Mouse (Mus musculus) kidney, postnatal 36 days (tissue): Measurements from ENCODE around the gene Zfp433.
"Not testable (repeated sequence)": the region's sequence is repeated elsewhere in the genome, so short reads cannot be mapped to it uniquely, and the experiment has no call there.

Experiments used
- DNase-seq, 2 experiments: peaks; one replicate each; pipeline ENCODE4 v3.0.0; 2021 to 2022; ENCODE audit warnings: mixed read lengths in 2 of 2

The Zfp433 gene

DNA sequence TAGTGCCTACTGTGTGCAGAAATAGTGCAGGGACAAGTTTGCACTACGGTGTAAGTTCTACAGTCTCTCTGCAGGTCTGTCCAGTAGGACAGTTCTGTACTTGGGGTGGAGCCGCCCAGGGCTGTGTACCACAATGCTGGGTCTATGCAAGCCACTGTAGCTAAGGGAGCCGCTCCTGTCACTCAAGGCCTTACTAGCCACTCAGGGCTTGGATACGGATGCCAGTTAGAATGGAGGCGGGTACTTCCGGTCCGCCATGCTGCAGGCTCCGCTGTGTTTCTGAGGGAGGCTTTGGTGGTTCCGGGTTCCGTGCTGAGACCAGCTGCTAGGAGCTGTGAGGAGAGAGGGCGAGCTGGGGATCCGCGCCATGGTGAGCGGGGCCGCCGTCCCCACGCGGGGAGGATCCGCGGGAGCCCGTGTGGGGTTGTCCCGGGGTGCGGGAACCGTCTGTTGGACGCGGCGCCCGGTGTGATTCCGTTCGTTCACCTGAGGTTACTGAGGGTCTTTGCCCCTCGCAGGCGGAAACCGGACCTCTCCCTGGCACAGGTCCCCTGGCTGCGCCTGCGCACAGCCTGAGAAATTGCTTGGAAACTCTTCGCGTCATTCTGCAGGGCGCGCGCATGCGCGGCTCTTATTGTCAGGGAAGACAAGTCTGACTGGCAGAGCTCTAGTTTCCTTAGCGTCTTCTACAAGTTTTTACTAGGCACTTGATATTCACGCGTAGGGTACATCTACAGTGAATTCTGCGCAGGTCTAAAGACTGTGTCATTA, at the start of gene Zfp433:
Gene Zfp433, plus strand, starts transcription at position 295 of the 771 bp plus-strand sequence.
- not testable (repeated sequence) for DNase-seq

GRCm38 (mm10) chr10:81655178-81655577, 49.4 kb upstream of the Zfp433 start:
- DNase-seq: no peak

DNA sequence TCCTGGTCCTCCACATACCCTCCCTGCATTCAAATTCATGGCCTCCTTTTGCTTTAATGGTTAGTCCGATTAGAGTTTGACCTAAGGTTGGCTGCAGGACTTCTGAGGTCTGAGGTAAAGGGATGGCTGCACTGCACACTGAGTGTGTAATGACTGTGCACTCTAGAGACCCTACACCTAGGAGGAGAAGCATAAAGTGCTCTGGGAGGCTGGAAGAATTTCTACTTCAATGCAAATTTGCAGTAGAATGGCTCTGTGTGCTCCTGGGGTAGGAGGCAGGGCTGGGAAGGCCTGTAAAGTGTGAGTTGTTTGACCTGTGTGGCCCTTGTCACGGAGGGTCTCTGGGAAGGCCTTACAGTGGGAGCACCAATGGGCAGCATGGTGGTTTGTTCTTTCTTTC, 48.5 kb upstream of the Zfp433 start:
- no peak for DNase-seq

GRCm38 (mm10) chr10:81687114-81687513, 17.5 kb upstream of the Zfp433 start:
- not testable (repeated sequence) for DNase-seq

- DNase-seq: not testable (repeated sequence)
Measured at GRCm38 (mm10) chr10:81770506-81771403, 66.1 kb downstream of the Zfp433 start, which contains the start of gene Gm3055. Gm3055 (minus strand) TSS chr10:81771161.

DNA sequence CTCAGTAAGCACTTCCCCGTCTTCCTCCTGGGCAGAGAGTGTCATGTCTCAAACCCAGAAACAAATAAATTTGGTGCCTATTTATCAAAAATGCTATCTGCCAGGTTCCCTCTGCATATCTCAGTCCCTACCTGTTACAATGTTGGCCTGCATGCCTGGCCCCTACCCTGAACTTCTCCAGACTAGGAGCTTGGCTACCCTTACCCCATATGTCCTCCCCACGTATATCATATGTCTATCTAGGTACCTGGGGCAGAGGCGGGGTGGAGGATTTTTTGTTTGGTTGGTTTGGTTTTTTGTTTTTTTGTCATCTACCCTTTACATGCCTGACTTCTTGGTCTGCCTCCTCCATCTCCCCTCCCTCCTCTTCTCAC, 66.8 kb downstream of the Zfp433 start:
- not testable (repeated sequence) for DNase-seq
